Mouse (Mus musculus): ENCODE measurements at regions not wholly inside any gene's neighbourhood (a gene's known extent, or its start where the extent isn't known, plus 50 kb on each side); places are given as distances from the start of the nearest gene placed in this dataset.

DNA sequence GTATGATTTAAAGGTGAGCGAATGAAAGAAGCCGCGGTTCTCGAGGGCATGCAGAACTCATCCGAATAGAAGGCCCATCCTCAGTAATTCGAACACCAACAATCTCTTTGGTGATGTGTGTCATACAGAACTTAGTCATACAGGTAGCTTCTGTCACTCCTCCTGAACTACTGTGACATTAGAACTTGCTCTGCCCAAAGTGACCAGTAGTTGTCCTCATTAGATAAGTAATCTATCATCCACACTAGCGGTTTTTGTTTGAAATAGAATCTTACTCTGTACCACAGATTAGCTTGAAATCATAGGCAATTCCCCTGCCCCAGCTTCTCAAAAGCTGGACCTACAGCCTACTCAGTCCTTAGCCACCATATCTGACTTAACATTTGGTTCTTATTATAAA, 149.8 kb upstream of the Crim1 start:
- no peak overlapping the region for H3K4me3 ChIP-seq (ENCODE audit: low read depth, low read length)
- H3K27ac ChIP-seq (ENCODE audit: low read depth, low read length), result no peak overlapping the region
- H3K9ac ChIP-seq, result no peak overlapping the region
- DNase-seq (no peak), ATAC-seq (no peak)
- no peaks in the 10 kb centered on the region for H3K36me3 ChIP-seq (ENCODE audit: insufficient read depth)
- no peaks in the 10 kb centered on the region for H3K9me3 ChIP-seq (ENCODE audit: low read length)
- no peaks in the 10 kb centered on the region for H3K27me3 ChIP-seq (ENCODE audit: insufficient read depth, low read length)
- no peaks in the 10 kb centered on the region for H3K4me1 ChIP-seq (ENCODE audit: insufficient read depth)
- no peak overlapping the region for H3K4me2 ChIP-seq (ENCODE audit: low read depth)
- no peak for TF ChIP-seq CTCF (IDR thresholded peaks at IDR 0.05; ENCODE audit: low read depth)
- WGBS, result 91% methylated on average over 7 of the region's 7 CpGs

DNA sequence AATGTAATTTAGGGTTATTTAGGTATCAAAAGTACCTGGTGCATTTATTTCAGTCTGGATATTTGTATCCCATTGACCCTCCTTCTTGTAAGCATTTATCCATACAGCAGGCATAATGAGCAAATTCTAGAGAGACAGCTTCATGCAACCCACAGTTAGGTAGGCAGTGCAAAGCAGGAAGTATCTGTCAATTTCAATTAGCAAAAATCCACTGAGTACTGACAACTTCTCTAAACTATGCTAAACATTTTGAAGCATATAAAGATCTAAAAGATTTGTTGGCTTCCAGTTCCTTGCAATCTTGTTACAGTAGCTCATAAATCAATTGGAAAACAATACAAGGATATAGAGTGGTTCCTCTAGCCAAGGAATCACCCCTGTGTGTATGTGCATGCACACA, 124.2 kb upstream of the Crim1 start:
- ATAC-seq (no peak), DNase-seq (no peak)
- Histone ChIP-seq H3K9ac (no peak overlapping the region), H3K4me1 (ENCODE audit: insufficient read depth) (no peaks in the 10 kb centered on the region), H3K4me3 (ENCODE audit: low read depth, low read length) (no peak overlapping the region), H3K4me2 (ENCODE audit: low read depth) (no peak overlapping the region), H3K27me3 (ENCODE audit: insufficient read depth, low read length) (no peaks in the 10 kb centered on the region), H3K27ac (ENCODE audit: low read depth, low read length) (no peak overlapping the region), H3K36me3 (ENCODE audit: insufficient read depth) (no peaks in the 10 kb centered on the region), H3K9me3 (ENCODE audit: low read length) (no peaks in the 10 kb centered on the region)
- no peak for TF ChIP-seq CTCF (IDR thresholded peaks at IDR 0.05; ENCODE audit: low read depth)

DNA sequence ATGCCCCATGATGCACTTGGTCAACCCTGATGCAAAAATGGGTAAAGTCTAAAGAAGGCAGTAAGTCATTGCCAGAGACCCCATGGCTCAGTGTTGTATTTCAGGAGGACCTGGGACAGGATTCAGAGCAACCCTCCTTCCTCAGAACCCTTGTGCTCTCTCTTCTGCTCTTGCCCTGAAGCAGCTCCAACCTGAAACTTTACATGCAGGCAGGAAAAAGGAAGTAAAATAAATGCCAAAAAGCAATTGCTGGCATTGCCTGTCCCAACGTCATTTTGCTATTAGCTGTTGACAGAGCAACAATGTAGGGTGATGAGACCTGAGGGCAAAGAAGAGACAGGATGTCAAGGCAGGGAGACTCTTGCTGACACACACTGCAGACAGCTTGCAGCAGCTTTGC, 121.7 kb upstream of the Crim1 start:
- no peak overlapping the region for H3K27ac ChIP-seq (ENCODE audit: low read depth, low read length)
- H3K4me2 ChIP-seq (ENCODE audit: low read depth), result no peak overlapping the region
- WGBS, result 58% methylated on average over 1 of the region's 1 CpGs
- no peaks in the 10 kb centered on the region for H3K4me1 ChIP-seq (ENCODE audit: insufficient read depth)
- H3K4me3 ChIP-seq (ENCODE audit: low read depth, low read length), result no peak overlapping the region
- no peak for TF ChIP-seq CTCF (IDR thresholded peaks at IDR 0.05; ENCODE audit: low read depth)
- H3K27me3 ChIP-seq (ENCODE audit: insufficient read depth, low read length), result no peaks in the 10 kb centered on the region
- H3K9me3 ChIP-seq (ENCODE audit: low read length), result no peaks in the 10 kb centered on the region
- no peak overlapping the region for H3K9ac ChIP-seq
- DNase-seq (no peak), ATAC-seq (no peak)
- H3K36me3 ChIP-seq (ENCODE audit: insufficient read depth), result no peaks in the 10 kb centered on the region

DNA sequence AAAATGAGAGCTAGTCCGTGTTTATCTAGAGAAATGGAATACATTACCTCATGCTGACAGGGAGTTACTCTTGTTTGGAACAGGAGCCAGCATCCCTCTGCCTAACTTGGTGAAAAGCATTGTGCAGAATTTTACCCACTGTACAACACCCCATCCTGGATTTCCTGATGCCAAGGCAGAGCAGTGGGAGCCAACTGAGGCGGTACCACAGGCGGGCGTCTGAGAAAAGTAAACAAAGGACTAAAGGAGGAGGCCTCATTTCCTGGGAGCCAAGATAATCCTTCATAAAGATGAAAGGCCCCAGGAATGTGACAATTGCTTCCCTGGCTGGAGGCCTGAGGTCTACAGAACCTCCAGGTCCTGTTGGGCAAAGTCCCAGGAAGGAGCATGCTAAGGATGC, 115.6 kb upstream of the Crim1 start:
- DNase-seq, result no peak

DNA sequence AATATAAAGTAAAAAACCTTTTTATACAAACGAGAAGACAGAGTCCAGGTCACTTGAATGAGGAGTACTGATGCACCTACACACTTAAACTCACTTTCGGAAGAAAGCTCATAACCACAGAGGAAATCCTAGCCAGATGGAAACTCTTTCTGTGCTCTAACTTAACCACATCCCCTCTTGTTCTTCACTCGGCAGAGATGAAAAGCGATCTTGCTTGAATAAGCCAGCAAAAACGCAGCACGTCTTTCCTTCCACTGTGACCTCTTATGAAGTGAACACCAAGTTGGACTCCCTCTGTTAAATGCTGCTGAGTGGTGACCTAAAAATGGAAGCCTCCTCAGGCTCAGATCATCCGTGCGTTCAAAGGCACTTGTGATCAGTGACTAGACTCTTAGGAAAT, 113.1 kb upstream of the Crim1 start:
- Histone ChIP-seq H3K27ac (ENCODE audit: low read depth, low read length) (no peak overlapping the region), H3K27me3 (ENCODE audit: insufficient read depth, low read length) (no peaks in the 10 kb centered on the region), H3K9ac (no peak overlapping the region), H3K36me3 (ENCODE audit: insufficient read depth) (no peaks in the 10 kb centered on the region), H3K4me2 (ENCODE audit: low read depth) (no peak overlapping the region), H3K9me3 (ENCODE audit: low read length) (no peaks in the 10 kb centered on the region), H3K4me1 (ENCODE audit: insufficient read depth) (no peaks in the 10 kb centered on the region), H3K4me3 (ENCODE audit: low read depth, low read length) (no peak overlapping the region)
- ATAC-seq, result no peak
- 77% methylated on average over 8 of the region's 8 CpGs for whole genome bisulfite sequencing
- no peak for DNase-seq
- no peak for TF ChIP-seq CTCF (IDR thresholded peaks at IDR 0.05; ENCODE audit: low read depth)

More for the DNA sequence above, 115.6 kb upstream of the Crim1 start:
- Histone ChIP-seq H3K9ac (no peak overlapping the region), H3K4me1 (ENCODE audit: insufficient read depth) (no peaks in the 10 kb centered on the region), H3K9me3 (ENCODE audit: low read length) (no peaks in the 10 kb centered on the region), H3K36me3 (ENCODE audit: insufficient read depth) (no peaks in the 10 kb centered on the region), H3K4me3 (ENCODE audit: low read depth, low read length) (no peak overlapping the region), H3K27ac (ENCODE audit: low read depth, low read length) (no peak overlapping the region), H3K27me3 (ENCODE audit: insufficient read depth, low read length) (no peaks in the 10 kb centered on the region), H3K4me2 (ENCODE audit: low read depth) (no peak overlapping the region)
- no peak for TF ChIP-seq CTCF (IDR thresholded peaks at IDR 0.05; ENCODE audit: low read depth)
- WGBS, result 30% methylated on average over 4 of the region's 4 CpGs
- ATAC-seq, result no peak

DNA sequence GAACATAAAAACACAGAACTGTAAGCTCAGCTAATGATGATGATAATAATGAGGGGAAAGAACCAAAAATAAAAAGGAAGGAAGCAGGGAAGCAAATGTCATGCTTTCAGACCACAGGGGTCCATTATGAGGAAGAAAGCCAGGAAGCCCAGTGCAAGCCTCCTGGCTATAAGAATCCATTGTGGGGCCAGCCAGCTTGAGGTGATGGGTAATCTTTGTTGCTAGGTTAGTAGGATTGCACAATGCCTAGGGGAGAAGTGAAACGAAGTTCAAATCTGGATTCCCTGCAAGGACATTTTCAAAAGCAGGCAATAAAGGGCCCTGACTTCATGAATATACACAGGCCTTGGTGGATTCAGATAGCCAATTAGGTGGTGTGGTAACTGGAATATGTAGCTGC, 102.3 kb upstream of the Crim1 start:
- ATAC-seq (no peak), DNase-seq (no peak)
- no peak overlapping the region for H3K4me2 ChIP-seq (ENCODE audit: low read depth)
- TF ChIP-seq CTCF (IDR thresholded peaks at IDR 0.05; ENCODE audit: low read depth), result no peak
- no peaks in the 10 kb centered on the region for H3K36me3 ChIP-seq (ENCODE audit: insufficient read depth)
- no peak overlapping the region for H3K27ac ChIP-seq (ENCODE audit: low read depth, low read length)
- 13% methylated on average over 1 of the region's 1 CpGs for WGBS
- no peak overlapping the region for H3K9ac ChIP-seq
- no peaks in the 10 kb centered on the region for H3K4me1 ChIP-seq (ENCODE audit: insufficient read depth)
- H3K27me3 ChIP-seq (ENCODE audit: insufficient read depth, low read length), result no peaks in the 10 kb centered on the region
- H3K9me3 ChIP-seq (ENCODE audit: low read length), result no peaks in the 10 kb centered on the region
- no peak overlapping the region for H3K4me3 ChIP-seq (ENCODE audit: low read depth, low read length)

DNA sequence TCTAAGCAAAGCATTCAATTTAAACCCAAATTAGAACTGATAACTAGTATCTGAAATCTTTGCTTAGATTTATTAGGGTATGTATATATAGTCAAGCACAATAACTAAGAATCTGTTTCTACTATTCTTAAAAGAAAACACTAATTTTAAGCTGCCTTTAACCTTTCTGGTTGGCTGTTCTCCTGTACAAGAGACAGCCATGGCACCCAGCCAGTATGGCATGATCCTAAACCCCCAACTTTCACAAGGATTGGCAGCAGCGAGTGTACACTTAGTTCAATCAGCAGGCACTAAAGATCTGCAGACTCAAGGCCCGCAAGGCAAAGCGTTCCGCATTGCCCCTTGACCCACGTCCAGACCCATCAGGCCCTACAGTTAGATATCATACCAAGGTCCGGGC, 91.3 kb upstream of the Crim1 start:
- Histone ChIP-seq H3K4me3 (ENCODE audit: low read depth, low read length) (no peak overlapping the region), H3K27me3 (ENCODE audit: insufficient read depth, low read length) (no peaks in the 10 kb centered on the region), H3K9ac (no peak overlapping the region), H3K36me3 (ENCODE audit: insufficient read depth) (no peaks in the 10 kb centered on the region), H3K9me3 (ENCODE audit: low read length) (no peaks in the 10 kb centered on the region), H3K4me2 (ENCODE audit: low read depth) (no peak overlapping the region), H3K4me1 (ENCODE audit: insufficient read depth) (no peaks in the 10 kb centered on the region), H3K27ac (ENCODE audit: low read depth, low read length) (no peak overlapping the region)
- 93% methylated on average over 6 of the region's 6 CpGs for WGBS
- no peak for ATAC-seq
- TF ChIP-seq CTCF (IDR thresholded peaks at IDR 0.05; ENCODE audit: low read depth), result no peak
- DNase-seq, result no peak

All from forebrain, postnatal 0 days (tissue).